Mouse (Mus musculus) hindbrain, postnatal 0 days (tissue): ENCODE measurements at regions not wholly inside any gene's neighbourhood (a gene's known extent, or its start where the extent isn't known, plus 50 kb on each side); places are given as distances from the start of the nearest gene placed in this dataset.

Experiments
- ATAC-seq: fragments of 200-750 bp; cut with Nextera tagmentation; 2 replicates; pipeline ENCODE4 v1.8.0; 2017; ENCODE audit warnings: mild to moderate bottlenecking, moderate TSS enrichment, moderate library complexity
- DNase-seq: peaks from one replicate; pipeline ENCODE4 v3.0.0-alpha.2; 2015; ENCODE audit warnings: low spot score
- H3K27ac ChIP-seq: fragments of 300-500 bp; sonication (generic); 2 replicates; pipeline ENCODE4 v1.5.1; 2014; ENCODE audit warnings: mild to moderate bottlenecking
- H3K27me3 ChIP-seq: fragments of 300-500 bp; sonication (generic); 2 replicates; pipeline ENCODE4 v1.6.1; 2014; ENCODE audit warnings: low read length, mixed read lengths; ENCODE audit not compliant: insufficient read depth
- H3K36me3 ChIP-seq: fragments of 300-500 bp; sonication (generic); 2 replicates; pipeline ENCODE4 v1.6.1; 2014; ENCODE audit warnings: low read length, mixed read lengths; ENCODE audit not compliant: insufficient read depth
- H3K4me1 ChIP-seq: fragments of 300-500 bp; sonication (generic); 2 replicates; pipeline ENCODE4 v1.6.1; 2014; ENCODE audit warnings: antibody characterized with exemption, low read length, mixed read lengths; ENCODE audit not compliant: insufficient read depth
- H3K4me2 ChIP-seq: fragments of 300-500 bp; sonication (generic); 2 replicates; pipeline ENCODE4 v1.6.1; 2014; ENCODE audit warnings: low read depth, mild to moderate bottlenecking, low read length, moderate library complexity, mixed read lengths
- H3K4me3 ChIP-seq: fragments of 300-500 bp; sonication (generic); 2 replicates; pipeline ENCODE4 v1.5.1; 2014; ENCODE audit warnings: low read length
- H3K9ac ChIP-seq: fragments of 300-500 bp; sonication (generic); replicated peaks from 2 replicates; pipeline ENCODE4 v1.6.1; 2014; ENCODE audit warnings: mild to moderate bottlenecking, low read length, moderate library complexity, mixed read lengths
- H3K9me3 ChIP-seq: fragments of 300-500 bp; sonication (generic); 2 replicates; pipeline ENCODE4 v1.6.1; 2016; ENCODE audit warnings: low read length, mixed read lengths
- CTCF ChIP-seq: IDR thresholded peaks from 2 replicates; pipeline ENCODE4 v1.5.1; 2016; ENCODE audit warnings: antibody characterized with exemption, control low read depth, low read depth
- WGBS: fragments of 180-500 bp; shearing (Covaris S2); extraction: QIAGEN DNeasy Blood & Tissue Kit; methylation state at CpG from one replicate; pipeline ENCODE4 v1.1.7; 2014; 5-methylcytosine and 5-hydroxymethylcytosine counted together

DNA sequence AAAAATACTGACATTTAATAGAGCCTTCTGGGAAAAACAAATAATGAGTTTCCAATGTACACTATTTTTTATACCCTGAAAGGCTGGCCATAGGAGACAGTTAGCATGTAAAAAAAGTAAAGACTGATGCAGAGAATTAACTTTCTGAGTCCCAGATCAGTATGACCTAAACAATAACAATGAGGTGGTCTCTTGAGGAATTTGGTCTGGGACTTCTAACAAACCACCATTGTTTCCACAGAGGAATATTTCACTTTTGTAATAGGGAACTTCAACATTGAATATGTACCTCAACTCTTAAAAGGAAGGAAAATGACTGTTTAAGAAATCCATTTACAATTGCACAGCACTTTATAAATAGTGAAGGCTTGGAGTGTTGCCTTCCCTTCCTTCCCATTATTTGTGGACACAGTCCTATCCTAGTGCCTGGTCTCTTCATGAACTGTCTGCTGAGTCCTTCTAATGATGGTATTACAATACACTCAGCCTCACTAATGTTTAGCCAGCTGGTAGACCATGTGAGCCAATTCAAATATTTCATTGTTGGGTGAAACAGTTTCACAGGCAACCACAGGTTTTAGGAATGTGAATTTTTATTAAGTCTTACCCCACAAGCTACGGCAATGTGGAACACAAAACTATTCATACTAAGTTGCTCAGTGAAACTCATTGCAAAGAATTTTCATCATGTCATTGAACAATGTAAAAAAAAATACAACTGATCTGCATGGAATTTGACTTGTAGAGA lies 358.7 kb downstream of the Atp6ap1l start:
- Histone ChIP-seq H3K4me3 (no peak overlapping the region), H3K27me3 (no peaks in the 10 kb centered on the region), H3K36me3 (no peaks in the 10 kb centered on the region), H3K4me1 (no peaks in the 10 kb centered on the region), H3K4me2 (no peak overlapping the region), H3K9ac (no peak overlapping the region), H3K27ac (no peak overlapping the region), H3K9me3 (no peaks in the 10 kb centered on the region)
- DNase-seq (no peak), ATAC-seq (no peak)
- TF ChIP-seq CTCF = no peak
- 48% methylated on average over 1 of the region's 1 CpGs for WGBS

- Histone ChIP-seq H3K27ac (no peak overlapping the region), H3K9me3 (no peaks in the 10 kb centered on the region), H3K4me2 (no peak overlapping the region), H3K27me3 (no peaks in the 10 kb centered on the region), H3K9ac (no peak overlapping the region), H3K4me3 (no peak overlapping the region), H3K4me1 (no peaks in the 10 kb centered on the region), H3K36me3 (no peaks in the 10 kb centered on the region)
- ATAC-seq (no peak), DNase-seq (no peak)
- no peak for TF ChIP-seq CTCF
Observed at GRCm38 (mm10) chr13:90545816-90546215, 359.3 kb downstream of the Atp6ap1l start.

DNA sequence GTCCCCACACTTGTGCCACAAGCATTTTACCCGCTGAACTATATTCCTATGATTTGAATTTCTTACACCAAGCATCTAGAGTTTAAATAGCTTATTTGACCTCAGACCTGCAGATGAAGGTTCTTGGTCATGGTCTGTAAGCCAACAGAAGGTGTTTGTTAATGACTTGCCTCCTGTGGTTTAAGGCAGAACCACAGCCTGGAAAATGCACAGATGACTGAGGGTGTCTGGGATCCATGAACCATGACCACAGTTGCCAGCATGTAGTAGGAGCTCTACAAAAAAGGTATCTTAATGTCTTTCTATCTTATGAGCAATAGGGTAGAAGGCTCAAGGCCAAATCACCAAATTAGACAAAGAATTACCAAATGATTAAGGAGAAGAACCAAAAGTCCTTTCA lies 367.6 kb downstream of the Atp6ap1l start:
- no peak overlapping the region for H3K9ac ChIP-seq
- H3K27me3 ChIP-seq = no peaks in the 10 kb centered on the region
- no peak for DNase-seq
- no peak overlapping the region for H3K4me2 ChIP-seq
- H3K27ac ChIP-seq = no peak overlapping the region
- ATAC-seq = no peak
- TF ChIP-seq CTCF = no peak
- no peaks in the 10 kb centered on the region for H3K36me3 ChIP-seq
- H3K4me1 ChIP-seq = no peaks in the 10 kb centered on the region
- no peaks in the 10 kb centered on the region for H3K9me3 ChIP-seq
- 98% methylated on average over 1 of the region's 1 CpGs for WGBS
- H3K4me3 ChIP-seq = no peak overlapping the region

- no peak for DNase-seq
- 89% methylated on average over 3 of the region's 3 CpGs for WGBS
- H3K27ac ChIP-seq = no peak overlapping the region
- no peak overlapping the region for H3K9ac ChIP-seq
- H3K4me1 ChIP-seq = no peaks in the 10 kb centered on the region
- no peaks in the 10 kb centered on the region for H3K36me3 ChIP-seq
- no peaks in the 10 kb centered on the region for H3K9me3 ChIP-seq
- ATAC-seq = no peak
- no peaks in the 10 kb centered on the region for H3K27me3 ChIP-seq
- H3K4me3 ChIP-seq = no peak overlapping the region
- TF ChIP-seq CTCF = no peak
- H3K4me2 ChIP-seq = no peak overlapping the region
Observed at GRCm38 (mm10) chr13:90526998-90527397, 378.2 kb downstream of the Atp6ap1l start.

DNA sequence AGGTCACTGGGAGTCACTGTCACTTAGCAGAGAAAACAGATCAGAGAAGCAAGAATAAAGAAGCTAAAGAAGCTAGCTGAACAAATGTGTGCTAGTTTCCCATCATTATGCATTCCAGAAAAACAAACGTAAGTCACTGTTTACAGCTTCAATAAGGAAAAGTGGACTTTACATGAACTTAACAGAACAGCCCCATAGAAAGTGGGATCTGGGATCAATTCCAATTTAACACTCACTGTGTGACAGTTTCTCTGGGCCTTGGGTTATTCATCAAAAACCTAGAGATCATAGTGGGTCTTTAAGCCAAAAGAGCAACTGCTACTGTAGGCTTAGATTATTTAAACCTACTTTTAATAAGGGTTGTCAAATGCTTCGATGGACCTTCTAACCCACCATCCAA lies 379.4 kb downstream of the Atp6ap1l start:
- DNase-seq (no peak), ATAC-seq (no peak)
- no peaks in the 10 kb centered on the region for H3K27me3 ChIP-seq
- H3K4me1 ChIP-seq = no peaks in the 10 kb centered on the region
- no peaks in the 10 kb centered on the region for H3K9me3 ChIP-seq
- H3K27ac ChIP-seq = no peak overlapping the region
- no peak overlapping the region for H3K9ac ChIP-seq
- no peak overlapping the region for H3K4me2 ChIP-seq
- TF ChIP-seq CTCF = no peak
- H3K36me3 ChIP-seq = no peaks in the 10 kb centered on the region
- 70% methylated on average over 2 of the region's 2 CpGs for WGBS
- no peak overlapping the region for H3K4me3 ChIP-seq

GRCm38 (mm10) chr13:90521758-90522245 lies 383.4 kb downstream of the Atp6ap1l start:
- no peak overlapping the region for H3K27ac ChIP-seq
- TF ChIP-seq CTCF = no peak
- no peak overlapping the region for H3K4me2 ChIP-seq
- no peaks in the 10 kb centered on the region for H3K27me3 ChIP-seq
- 71% methylated on average over 4 of the region's 4 CpGs for WGBS
- H3K36me3 ChIP-seq = no peaks in the 10 kb centered on the region
- H3K9ac ChIP-seq = no peak overlapping the region
- no peak overlapping the region for H3K4me3 ChIP-seq
- no peaks in the 10 kb centered on the region for H3K9me3 ChIP-seq
- ATAC-seq (no peak), DNase-seq (no peak)
- no peaks in the 10 kb centered on the region for H3K4me1 ChIP-seq

DNA sequence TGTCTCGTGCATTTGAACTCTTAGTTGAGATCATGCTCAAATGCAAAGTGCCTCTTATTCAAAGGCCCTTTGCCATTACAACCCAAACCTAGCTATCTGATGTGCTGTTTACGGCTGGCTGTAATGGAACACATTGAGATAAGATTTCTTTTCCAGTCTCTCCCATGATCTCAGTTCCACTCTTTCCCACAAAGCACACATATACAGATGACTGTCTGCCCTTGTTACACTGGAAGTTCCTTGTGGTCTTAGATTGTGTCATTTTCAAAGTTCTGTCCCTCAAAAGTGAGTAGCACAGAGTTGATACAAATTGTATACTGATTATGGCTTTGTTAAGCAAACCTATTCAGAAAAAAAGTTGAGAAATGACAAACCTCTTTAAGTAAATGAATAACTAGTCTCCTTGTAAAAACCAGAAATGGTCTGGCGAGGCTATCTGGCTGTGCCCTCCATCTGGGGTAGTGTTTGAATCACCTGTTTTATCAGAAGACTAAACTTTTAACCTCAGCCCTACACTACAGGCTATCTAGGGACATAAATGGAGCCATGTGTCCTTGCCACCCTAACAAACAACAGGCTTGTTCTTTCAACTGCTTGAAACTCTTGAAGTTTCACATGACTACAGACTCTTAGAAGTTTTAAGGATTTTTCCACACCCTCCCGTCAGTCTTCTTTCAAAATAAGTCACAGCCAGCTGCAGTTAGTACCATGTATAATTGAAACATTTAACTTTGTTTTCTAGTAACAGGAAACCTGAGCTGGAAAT lies 384.0 kb downstream of the Atp6ap1l start:
- 85% methylated on average over 4 of the region's 4 CpGs for WGBS
- no peak for TF ChIP-seq CTCF
- Histone ChIP-seq H3K27ac (no peak overlapping the region), H3K36me3 (no peaks in the 10 kb centered on the region), H3K27me3 (no peaks in the 10 kb centered on the region), H3K4me3 (no peak overlapping the region), H3K4me1 (no peaks in the 10 kb centered on the region), H3K4me2 (no peak overlapping the region), H3K9me3 (no peaks in the 10 kb centered on the region), H3K9ac (no peak overlapping the region)
- DNase-seq (no peak), ATAC-seq (no peak)
